Mouse (Mus musculus) adrenal gland, adult 18-20 months (tissue): ENCODE data around the gene Blnk. TPM values are rescaled to one million over a fixed set of nuclear protein-coding genes. Genes with fewer than 3 reads are reported as not detected.
A peak's percentile ranks its signal among the peaks of the same experiment; 100 is the strongest.

Source experiments
- DNase-seq, 2 experiments: peaks; one replicate each; pipeline ENCODE4 v3.0.0; 2021 to 2022; ENCODE audit warnings: low spot score in 2 of 2
- microRNA-seq, 2 experiments: library from miRNA; unstranded; fragments of <30 nt; microRNA quantifications; one replicate each; pipeline ENCODE4 v1.2.0; 2021; ENCODE audit warnings: borderline number of aligned reads in 2 of 2
- total RNA-seq, 2 experiments: library from RNA; stranded (reverse); gene quantifications; 1 replicate in 1 of 2; 2 replicates in 1 of 2; pipeline ENCODE4 v1.2.3; 2021

The Blnk gene
- total RNA-seq, 2 experiments from 2014 or later = 1.1 to 3.2 TPM

DNA sequence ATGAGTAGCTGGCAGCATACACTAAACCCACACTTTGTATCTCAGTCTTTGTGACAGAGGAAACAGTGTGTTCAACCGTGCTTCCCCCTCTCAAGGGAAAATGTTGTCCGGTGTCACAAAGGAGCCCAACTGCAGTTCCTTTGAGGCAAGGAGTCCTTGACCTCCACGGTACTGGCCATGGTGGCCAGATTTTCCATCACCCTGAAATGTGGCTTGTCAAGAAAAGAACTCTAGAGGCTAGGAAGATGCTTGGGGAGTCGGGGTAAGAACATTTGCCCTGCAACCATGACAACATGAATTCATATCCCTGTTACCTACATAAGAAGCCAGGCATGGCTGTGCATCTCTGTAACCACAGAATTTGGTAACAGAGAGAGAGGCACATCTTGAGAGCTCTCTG, 24.0 kb downstream of the Blnk start:
- DNase-seq = no peak

GRCm38 (mm10) chr19:40964936-40965850, 29.1 kb downstream of the Blnk start:
- DNase-seq = no peak

- DNase-seq = no peak
These were observed 29.9 kb downstream of the Blnk start for GRCm38 (mm10) chr19:40964367-40964891.

- peak; percentile 38 to 69 for DNase-seq
These were observed 31.3 kb downstream of the Blnk start for GRCm38 (mm10) chr19:40962988-40963387.

GRCm38 (mm10) chr19:40958981-40959380, 35.4 kb downstream of the Blnk start:
- no peak for DNase-seq

DNA sequence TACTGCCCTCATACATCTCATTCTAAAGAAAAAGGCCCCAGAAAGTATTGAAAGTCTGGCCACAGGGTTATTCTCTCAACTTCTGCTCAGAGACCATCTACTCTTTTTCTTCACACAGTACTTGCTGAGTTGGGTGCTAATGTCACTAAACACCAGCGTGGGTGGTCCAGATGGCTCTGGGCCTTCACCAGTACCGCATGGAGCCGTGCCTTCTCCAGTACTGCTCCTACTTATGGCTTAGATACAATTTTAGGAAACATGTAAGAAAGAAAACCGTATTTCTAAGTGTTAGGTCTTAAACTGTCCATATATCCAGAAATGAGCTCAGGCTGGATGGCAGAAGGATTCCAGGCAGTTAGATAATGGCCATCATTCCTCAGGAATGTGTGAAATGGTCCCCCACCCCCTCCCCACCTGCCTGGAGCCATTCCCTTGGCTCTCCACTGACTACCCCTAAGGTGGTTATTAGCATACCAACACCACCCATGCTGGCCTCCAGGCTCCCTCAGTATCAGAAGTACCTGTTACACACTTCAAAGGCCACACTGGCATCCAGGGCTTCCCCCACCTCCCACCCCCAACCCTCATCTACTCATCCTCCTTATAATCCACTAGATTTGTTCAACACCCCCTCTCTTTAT, 47.3 kb downstream of the Blnk start:
- DNase-seq = no peak

- DNase-seq = no peak
These were observed 50.8 kb downstream of the Blnk start for GRCm38 (mm10) chr19:40943552-40943951.

DNA sequence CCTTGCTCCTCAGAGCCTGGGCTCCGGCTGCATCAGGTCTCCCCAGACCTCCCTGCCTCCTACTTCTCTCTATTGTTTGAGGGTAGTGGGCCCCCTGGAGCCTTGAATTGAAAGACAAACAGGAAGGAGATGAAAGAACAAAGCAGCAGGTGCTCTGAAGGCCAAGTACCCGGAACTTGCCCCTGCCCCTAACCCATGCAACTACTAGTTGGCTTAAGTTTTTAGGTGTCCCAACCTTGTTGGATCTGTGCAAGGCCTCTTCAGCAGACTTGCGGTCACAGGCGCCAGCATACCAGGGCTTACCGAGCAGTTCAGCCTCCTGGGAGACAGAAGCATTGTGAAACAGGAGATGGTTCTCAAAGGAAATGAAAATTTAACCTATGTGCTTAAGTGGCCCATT, 58.3 kb downstream of the Blnk start:
- DNase-seq = no peak

DNA sequence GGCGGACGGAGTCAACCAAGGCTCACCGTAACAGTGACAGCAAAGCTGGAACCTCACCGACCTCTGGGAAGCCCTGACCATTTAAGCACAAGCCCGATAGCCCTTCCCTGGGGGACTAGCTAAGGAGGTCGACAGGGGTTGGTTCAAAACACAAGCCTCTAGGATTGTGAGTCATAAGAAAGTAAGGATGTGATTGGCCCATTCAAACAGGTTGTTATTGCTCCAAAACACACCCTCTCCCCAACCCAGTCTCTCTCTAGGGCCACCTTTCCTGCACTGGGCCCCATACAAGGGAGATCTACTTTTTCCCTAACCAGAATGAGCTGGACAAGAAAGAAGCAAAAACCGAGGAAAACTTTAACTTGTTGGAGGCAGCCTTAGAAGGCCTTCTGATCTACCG, 59.0 kb downstream of the Blnk start:
- no peak for DNase-seq

DNA sequence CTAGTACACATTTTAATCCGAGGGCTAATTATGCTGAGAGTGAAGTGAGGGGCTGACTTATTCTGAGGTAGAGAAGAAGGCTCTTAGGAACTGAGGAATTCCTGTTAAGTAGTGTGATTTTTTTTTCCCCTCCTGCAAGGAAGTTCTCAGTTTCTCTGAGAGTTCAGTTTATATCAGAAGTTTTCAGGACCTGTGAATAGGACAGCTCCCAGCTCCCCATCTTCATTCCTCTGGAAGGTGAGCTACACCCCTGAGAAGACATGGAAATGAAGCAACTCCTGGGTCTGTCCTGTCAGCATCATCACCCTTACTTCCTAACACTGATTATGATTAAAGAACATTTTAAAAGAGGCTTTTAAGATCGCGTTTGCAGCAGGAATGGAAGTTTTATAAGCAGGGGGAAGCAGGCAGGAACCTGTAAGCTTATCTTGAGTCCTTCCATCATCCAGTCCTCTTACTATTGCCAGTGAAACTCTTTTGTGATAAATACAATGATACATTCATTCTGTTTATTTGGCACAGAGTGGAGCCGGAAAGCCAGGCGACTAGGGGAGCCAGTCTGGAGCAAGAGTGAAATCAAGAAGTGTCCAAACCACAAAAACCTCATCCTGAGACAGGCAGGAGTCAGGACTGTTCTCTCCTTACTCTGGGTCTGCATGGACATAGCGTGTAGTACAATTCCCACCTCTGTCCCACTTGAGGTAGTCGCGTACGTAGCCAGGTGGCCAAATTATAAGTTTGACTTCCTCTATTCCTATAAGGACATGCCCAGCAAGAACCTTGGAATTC, 62.6 kb downstream of the Blnk start:
- no peak for DNase-seq

- DNase-seq = no peak
These were observed 99.0 kb downstream of the Blnk start for GRCm38 (mm10) chr19:40895393-40895703.

- DNase-seq = peak; percentile 82 to 88
These were observed 99.6 kb downstream of the Blnk start, which contains the start of gene Zfp518a for GRCm38 (mm10) chr19:40894519-40895392. TSS of gene Zfp518a (plus strand) at chr19:40894705.

- DNase-seq = no peak
These were observed 100.2 kb downstream of the Blnk start for GRCm38 (mm10) chr19:40894071-40894506.

- no peak for DNase-seq
These were observed 105.4 kb downstream of the Blnk start for GRCm38 (mm10) chr19:40888887-40889286.

GRCm38 (mm10) chr19:40881700-40882099, 112.6 kb downstream of the Blnk start:
- DNase-seq = no peak

Small RNAs within 50 kb of the gene (microRNA-seq; reads per million reads assigned to microRNA genes)
- 0 to 1.8 reads per million in 2 experiments for gene Mir8092

Other genes with a start within 250 kb of the Blnk start
- gene Cc2d2b, start 245.8 kb downstream of the Blnk start, total RNA-seq = under 1 TPM in 1 of 2 experiments, not detected in 1; 0.45 TPM
- gene Ccnj, start 163.3 kb downstream of the Blnk start, total RNA-seq = 1 to 10 TPM; 4.6 to 5.8 TPM
- 10 to 100 TPM in 1 of 2 experiments, 1 to 10 TPM in 1; 8.2 to 10.9 TPM for gene Zfp518a, start 99.8 kb downstream of the Blnk start, total RNA-seq
- gene Dntt, start 34.7 kb upstream of the Blnk start, total RNA-seq = not detected
- gene Opalin, start 82.6 kb upstream of the Blnk start, total RNA-seq = not detected
- gene Tll2, start 212.3 kb upstream of the Blnk start, total RNA-seq = under 1 TPM in 1 of 2 experiments, not detected in 1; 0.06 TPM